Mouse (Mus musculus): ENCODE results near the gene Tmem79.

- no peak for TF ChIP-seq EP300 (IDR thresholded peaks at IDR 0.05; ENCODE audit: low read length)
- TF ChIP-seq ETS1 (conservative IDR thresholded peaks at IDR 0.05; ENCODE audit: low read depth, low read length), result no peak
- no peak for TF ChIP-seq CTCF (conservative IDR thresholded peaks at IDR 0.05 in 1 of 2, IDR thresholded peaks at IDR 0.05 in 1 of 2; ENCODE audit: low read depth in 2 of 2, low read length in 2 of 2)
- TF ChIP-seq NRF1 (IDR thresholded peaks at IDR 0.05; ENCODE audit: low read depth, low read length), result no peak
- no peak for TF ChIP-seq MXI1 (IDR thresholded peaks at IDR 0.05; ENCODE audit: low read depth, low read length)
Observed at GRCm38 (mm10) chr3:88361612-88362313, 25.8 kb upstream of the Tmem79 start.

Data from CH12.LX (cell line).